Mouse (Mus musculus) liver, adult 2 months (tissue): ENCODE results near the gene Sike1.

Experiments used
- CTCF ChIP-seq: fragments of 200-500 bp; IDR thresholded peaks from 2 replicates; pipeline ENCODE4 v1.5.1; 2011; ENCODE audit warnings: low read depth, low read length, control low read depth
- POLR2A ChIP-seq: fragments of 200-500 bp; IDR thresholded peaks from 2 replicates; pipeline ENCODE4 v1.6.1; 2011; ENCODE audit warnings: low read length, control low read depth; ENCODE audit not compliant: insufficient read depth; ENCODE audit errors: extremely low read depth

- TF ChIP-seq CTCF (no peak), POLR2A (no peak)
Observed at GRCm38 (mm10) chr3:103040285-103040684, 44.8 kb downstream of the Sike1 start.
